Mouse (Mus musculus) kidney, embryonic 16.5 days (tissue): ENCODE data around the gene Oas1f. TPM values are rescaled to one million over a fixed set of nuclear protein-coding genes. Genes with fewer than 3 reads are reported as not detected.
A peak's percentile ranks its signal among the peaks of the same experiment; 100 is the strongest.
"Not testable (repeated sequence)": the region's sequence is repeated elsewhere in the genome, so short reads cannot be mapped to it uniquely, and the experiment has no call there.

ENCODE experiments used
- ATAC-seq: fragments of 200-750 bp; cut with Nextera tagmentation; 2 replicates; pipeline ENCODE4 v1.8.0; 2017; ENCODE audit warnings: moderate TSS enrichment; ENCODE audit not compliant: low FRiP score, low TSS enrichment
- H3K27ac ChIP-seq: fragments of 300-500 bp; sonication (generic); 2 replicates; pipeline ENCODE4 v1.5.1; 2014; ENCODE audit warnings: low read length
- H3K27me3 ChIP-seq: fragments of 300-500 bp; sonication (generic); 2 replicates; pipeline ENCODE4 v1.6.1; 2014; ENCODE audit warnings: low read length, control low read depth, mixed read lengths; ENCODE audit not compliant: insufficient read depth
- H3K36me3 ChIP-seq: fragments of 300-500 bp; sonication (generic); 2 replicates; pipeline ENCODE4 v1.6.1; 2014; ENCODE audit warnings: low read length, control low read depth, mixed read lengths; ENCODE audit not compliant: insufficient read depth
- H3K4me1 ChIP-seq: fragments of 300-500 bp; sonication (generic); 2 replicates; pipeline ENCODE4 v1.6.1; 2014; ENCODE audit warnings: low read length, control low read depth, mixed read lengths; ENCODE audit not compliant: insufficient read depth
- H3K4me2 ChIP-seq: fragments of 300-500 bp; sonication (generic); replicated peaks from 2 replicates; pipeline ENCODE4 v1.6.1; 2014; ENCODE audit warnings: low read depth, low read length
- H3K4me3 ChIP-seq: fragments of 300-500 bp; sonication (generic); 2 replicates; pipeline ENCODE4 v1.5.1; 2014; ENCODE audit warnings: mild to moderate bottlenecking, low read length
- H3K9ac ChIP-seq: fragments of 300-500 bp; sonication (generic); replicated peaks from 2 replicates; pipeline ENCODE4 v1.6.1; 2014; ENCODE audit warnings: low read length
- H3K9me3 ChIP-seq: fragments of 300-500 bp; sonication (generic); 2 replicates; pipeline ENCODE4 v1.6.1; 2016; ENCODE audit warnings: low read length, control low read depth
- WGBS: fragments of 180-500 bp; shearing (Covaris S2); extraction: QIAGEN DNeasy Blood & Tissue Kit; methylation state at CpG from one replicate; pipeline ENCODE4 v1.1.7; 2014; 5-methylcytosine and 5-hydroxymethylcytosine counted together
- polyA plus RNA-seq: library from polyadenylated mRNA; unstranded; fragments of >200 nt; fragmentation: Nextera tagmentation; extraction: Ambion mirVana; gene quantifications from 2 replicates; pipeline ENCODE4 v1.2.1, GENCODE M21; 2015

Oas1f gene
- polyA plus RNA-seq, 1 experiment from 2014 or later: 0.21 TPM

- no peaks in the 10 kb centered on the region for H3K36me3 ChIP-seq
- H3K4me1 ChIP-seq: no peaks in the 10 kb centered on the region
- 45% methylated on average over 3 of the region's 3 CpGs for WGBS
- H3K9ac ChIP-seq: no peak overlapping the region
- no peaks in the 10 kb centered on the region for H3K27me3 ChIP-seq
- no peak for ATAC-seq
- no peaks in the 10 kb centered on the region for H3K9me3 ChIP-seq
- H3K4me2 ChIP-seq: no peak overlapping the region
- no peak overlapping the region for H3K27ac ChIP-seq
- H3K4me3 ChIP-seq: no peak overlapping the region
These were observed 22.9 kb downstream of the Oas1f start for GRCm38 (mm10) chr5:120870081-120870480.

- Histone ChIP-seq H3K9ac (no peak overlapping the region), H3K27me3 (no peaks in the 10 kb centered on the region), H3K9me3 (no peaks in the 10 kb centered on the region), H3K4me1 (no peaks in the 10 kb centered on the region), H3K4me3 (no peak overlapping the region), H3K27ac (no peak overlapping the region), H3K4me2 (no peak overlapping the region), H3K36me3 (no peaks in the 10 kb centered on the region)
- 31% methylated on average over 7 of the region's 7 CpGs for WGBS
- peak; percentile 61; the same call in 1 of the 2 replicates for ATAC-seq
These were observed 23.6 kb downstream of the Oas1f start for GRCm38 (mm10) chr5:120870782-120871181.

- WGBS: 26% methylated on average over 2 of the region's 2 CpGs
- Histone ChIP-seq H3K27me3 (no peaks in the 10 kb centered on the region), H3K4me1 (no peaks in the 10 kb centered on the region), H3K27ac (no peak overlapping the region), H3K4me2 (no peak overlapping the region), H3K9ac (no peak overlapping the region), H3K4me3 (no peak overlapping the region), H3K9me3 (no peaks in the 10 kb centered on the region), H3K36me3 (no peaks in the 10 kb centered on the region)
- no peak; the same call in 1 of the 2 replicates for ATAC-seq
These were observed 24.3 kb downstream of the Oas1f start for GRCm38 (mm10) chr5:120871469-120871868.

GRCm38 (mm10) chr5:120876839-120877238 lies 29.7 kb downstream of the Oas1f start:
- 71% methylated on average over 2 of the region's 3 CpGs for WGBS
- not testable (repeated sequence) for H3K9ac ChIP-seq, H3K4me2 ChIP-seq, H3K27ac ChIP-seq, H3K4me3 ChIP-seq, H3K9me3 ChIP-seq, H3K27me3 ChIP-seq, ATAC-seq, H3K4me1 ChIP-seq, H3K36me3 ChIP-seq

- H3K36me3 ChIP-seq, H3K4me3 ChIP-seq, H3K4me1 ChIP-seq, H3K27ac ChIP-seq, H3K9me3 ChIP-seq, H3K4me2 ChIP-seq, ATAC-seq, H3K27me3 ChIP-seq, H3K9ac ChIP-seq: not testable (repeated sequence)
- WGBS: 66% methylated on average over 2 of the region's 2 CpGs
These were observed 30.2 kb downstream of the Oas1f start for GRCm38 (mm10) chr5:120877407-120877806.

GRCm38 (mm10) chr5:120878803-120879202 lies 31.6 kb downstream of the Oas1f start:
- ATAC-seq, H3K27ac ChIP-seq, H3K9ac ChIP-seq, H3K27me3 ChIP-seq, H3K36me3 ChIP-seq, H3K4me2 ChIP-seq, H3K4me3 ChIP-seq, H3K4me1 ChIP-seq, H3K9me3 ChIP-seq: not testable (repeated sequence)
- 59% methylated on average over 2 of the region's 2 CpGs for WGBS

GRCm38 (mm10) chr5:120881681-120882080 lies 34.5 kb downstream of the Oas1f start:
- not testable (repeated sequence) for ATAC-seq, H3K4me3 ChIP-seq, H3K36me3 ChIP-seq, H3K4me1 ChIP-seq, H3K9me3 ChIP-seq, H3K4me2 ChIP-seq, H3K27ac ChIP-seq, H3K9ac ChIP-seq, H3K27me3 ChIP-seq
- 87% methylated on average over 6 of the region's 6 CpGs for WGBS

GRCm38 (mm10) chr5:120887413-120887812 lies 40.2 kb downstream of the Oas1f start, which contains the start of gene Oas1g:
Gene Oas1g (minus strand): TSS chr5:120887613.
- not testable (repeated sequence) for H3K36me3 ChIP-seq, H3K4me1 ChIP-seq, ATAC-seq, H3K27me3 ChIP-seq, H3K4me3 ChIP-seq, H3K27ac ChIP-seq, H3K9me3 ChIP-seq, H3K4me2 ChIP-seq, H3K9ac ChIP-seq
- 15% methylated on average over 5 of the region's 9 CpGs for WGBS

- H3K27me3 ChIP-seq: no peaks in the 10 kb centered on the region
- 56% methylated on average over 6 of the region's 6 CpGs for WGBS
- no peak overlapping the region for H3K27ac ChIP-seq
- H3K4me2 ChIP-seq: no peak overlapping the region; the same call in 1 of the 2 replicates
- H3K36me3 ChIP-seq: no peaks in the 10 kb centered on the region
- no peaks in the 10 kb centered on the region for H3K4me1 ChIP-seq
- no peak for ATAC-seq
- no peaks in the 10 kb centered on the region for H3K9me3 ChIP-seq
- no peak overlapping the region for H3K9ac ChIP-seq
- no peak overlapping the region for H3K4me3 ChIP-seq
These were observed 40.7 kb downstream of the Oas1f start for GRCm38 (mm10) chr5:120887831-120888230.

GRCm38 (mm10) chr5:120888294-120888815 lies 41.2 kb downstream of the Oas1f start:
- ATAC-seq, H3K27ac ChIP-seq, H3K4me2 ChIP-seq, H3K36me3 ChIP-seq, H3K4me3 ChIP-seq, H3K4me1 ChIP-seq, H3K9ac ChIP-seq, H3K9me3 ChIP-seq, H3K27me3 ChIP-seq: not testable (repeated sequence)
- 27% methylated on average over 4 of the region's 4 CpGs for WGBS
